Mouse (Mus musculus) Patski (cell line): ENCODE measurements at regions not wholly inside any gene's neighbourhood (a gene's known extent, or its start where the extent isn't known, plus 50 kb on each side); places are given as distances from the start of the nearest gene placed in this dataset.

ENCODE experiments used
- ATAC-seq: fragments of 100-300 bp; one replicate; pipeline ENCODE4 v1.8.0; 2021
- CTCF ChIA-PET: fragments of 350-600 bp; sonication (Branson Sonifier 250); formaldehyde crosslinking; loops from one replicate; lab custom pipeline; 2022; ENCODE audit warnings: inconsistent platforms; lab: Charles Lee
- POLR2A ChIA-PET: fragments of 350-600 bp; sonication (Branson Sonifier 250); formaldehyde crosslinking; loops from one replicate; lab custom pipeline; 2022; ENCODE audit warnings: antibody characterized with exemption, inconsistent platforms; lab: Charles Lee
- DNase-seq: peaks from one replicate; pipeline ENCODE4 v3.0.0-alpha.2; 2011; ENCODE audit warnings: low read depth, low spot score
- H3K27me3 ChIP-seq: fragments of 371-371 bp; one replicate; pipeline ENCODE4 v1.5.1; 2021
- CTCF ChIP-seq: fragments of 100-300 bp; IDR thresholded peaks from one replicate; pipeline ENCODE4 v1.5.1; 2021
- in situ Hi-C: fragments of 300-500 bp; cut with MboI; formaldehyde crosslinking; loops from 3 replicates; pipeline ENCODE4 v1.11.1; 2018; ENCODE audit warnings: low pct_unique_long_range_greater_than_20kb, mixed read lengths

DNA sequence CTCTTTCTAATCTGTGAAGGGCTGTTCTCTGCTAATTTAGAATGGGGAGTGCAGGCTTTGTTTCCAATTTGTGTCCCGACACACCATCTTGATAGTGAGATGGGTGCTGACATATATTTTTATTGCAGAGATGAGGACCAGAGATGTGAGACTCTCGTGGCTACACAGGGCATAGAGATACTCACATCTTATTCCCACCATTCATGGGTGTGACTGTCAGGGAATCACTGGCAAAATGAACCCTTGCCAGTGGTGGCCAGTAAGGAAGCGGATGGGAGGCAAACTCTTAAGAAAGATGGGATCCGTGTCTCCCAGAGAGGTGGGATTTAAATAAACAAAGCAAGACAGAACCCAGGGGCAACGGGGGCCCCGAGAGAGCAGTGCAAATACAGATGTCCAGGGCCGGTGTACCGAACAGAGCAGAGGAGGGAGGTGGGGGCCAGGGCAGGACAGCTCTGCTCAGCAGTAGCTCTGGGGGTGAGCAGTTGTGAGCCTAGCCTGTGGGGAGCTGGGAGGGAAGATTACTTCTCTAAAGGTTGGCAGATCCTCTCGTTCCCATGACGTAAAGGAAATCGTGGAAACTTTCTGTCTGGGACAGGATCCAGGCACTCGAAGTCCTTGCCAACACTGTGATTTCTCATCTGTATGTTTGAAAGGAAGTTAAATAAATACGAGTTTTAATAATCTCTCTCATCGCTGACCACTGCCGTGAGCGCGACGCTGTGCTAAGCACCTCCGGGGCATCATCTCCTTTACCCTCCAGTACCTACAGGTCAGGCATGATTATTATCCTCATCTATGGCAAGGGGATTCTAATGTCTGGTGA, 153.2 kb upstream of the Npvf start:
- ChIA-PET CTCF (interaction anchor here (0.7 to 7.9 kb wide), 27 partner anchors 7 to 367 kb away, joined by 3 to 140 read pairs (median 5); no protein-coding TSS in a partner anchor), POLR2A (no interaction called here)
- no peak for TF ChIP-seq CTCF
- no peak for DNase-seq
- in situ Hi-C loops: loop anchor here (5.0 kb wide), 3 partner anchors 130 to 365 kb away; no protein-coding TSS in a partner anchor
- peaks cover 24% of the 10 kb centered on the region for H3K27me3 ChIP-seq
- ATAC-seq: no peak

DNA sequence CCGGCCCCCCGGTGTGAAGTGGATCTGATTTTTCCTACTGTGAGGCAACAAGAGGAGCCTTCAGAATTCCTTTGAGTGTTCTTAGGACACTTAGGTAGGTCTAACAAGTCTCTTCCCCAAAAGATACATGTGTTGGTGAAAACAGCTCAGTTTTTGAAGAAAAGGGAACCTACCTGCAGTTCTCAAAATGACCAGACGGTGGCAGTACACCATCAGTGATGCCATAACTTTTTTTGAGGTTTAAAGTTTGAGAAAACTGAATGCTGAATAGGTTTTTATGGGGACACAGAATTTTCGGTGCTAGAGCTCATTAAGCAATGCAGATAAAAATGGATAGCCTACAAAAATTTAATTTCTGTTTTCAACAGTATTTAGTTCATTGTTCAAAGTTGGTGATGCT, 153.9 kb upstream of the Npvf start:
- ATAC-seq (no peak), DNase-seq (no peak)
- CTCF ChIA-PET: interaction anchor here (0.7 to 7.9 kb wide), 19 partner anchors 8 to 367 kb away, joined by 3 to 140 read pairs (median 5); no protein-coding TSS in a partner anchor
- POLR2A ChIA-PET: no interaction called here
- H3K27me3 ChIP-seq: peaks cover 23% of the 10 kb centered on the region
- peak; percentile 77 for TF ChIP-seq CTCF
- in situ Hi-C loops: loop anchor here (5.0 kb wide), 3 partner anchors 129 to 364 kb away; no protein-coding TSS in a partner anchor

DNA sequence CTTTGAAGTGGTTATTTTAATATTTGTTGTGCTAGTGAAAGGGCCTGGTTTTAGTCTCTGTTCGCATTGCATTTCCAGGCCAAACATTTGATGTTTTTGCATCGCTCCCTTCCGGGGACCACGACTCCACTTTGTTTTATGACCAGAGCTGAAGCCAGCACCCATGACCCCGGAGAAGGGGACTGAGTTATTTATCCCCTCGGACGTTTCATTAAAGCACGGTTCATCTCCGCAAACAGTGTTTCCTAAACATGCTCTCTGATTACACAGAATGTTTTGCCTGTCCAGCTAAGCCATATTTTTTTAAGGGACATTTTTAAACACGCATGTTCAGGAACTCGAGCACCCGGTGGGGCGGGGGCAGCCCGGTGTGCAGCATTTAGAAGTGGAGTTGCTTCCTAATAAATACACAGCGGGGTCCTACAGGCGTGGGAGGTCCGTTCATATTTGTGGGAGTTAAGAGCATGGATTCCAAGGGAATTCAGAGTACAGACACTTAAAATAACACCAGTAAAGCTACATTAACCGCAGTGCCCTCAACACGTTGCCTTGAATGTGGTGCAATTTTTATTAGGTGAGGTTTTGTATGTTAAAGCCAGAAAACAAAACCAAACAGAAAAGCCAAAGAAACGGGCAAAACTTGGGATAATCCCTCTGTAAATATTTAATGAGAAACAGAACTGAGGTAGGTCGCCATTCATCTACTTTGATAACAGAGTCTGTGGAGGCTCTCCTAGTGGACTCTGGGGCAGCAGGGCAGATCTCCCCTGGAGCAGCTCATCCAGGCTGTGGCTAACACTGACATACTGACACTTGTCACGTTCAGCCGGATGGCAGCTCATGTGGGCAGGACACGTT, 154.8 kb upstream of the Npvf start:
- peaks cover 32% of the 10 kb centered on the region for H3K27me3 ChIP-seq
- in situ Hi-C loops: loop anchor here (5.0 kb wide), 3 partner anchors 128 to 363 kb away; no protein-coding TSS in a partner anchor
- ATAC-seq: no peak
- ChIA-PET POLR2A (no interaction called here), CTCF (interaction anchor here (1.2 to 7.9 kb wide), 14 partner anchors 9 to 360 kb away, joined by 3 to 140 read pairs (median 5); no protein-coding TSS in a partner anchor)
- DNase-seq: no peak
- TF ChIP-seq CTCF: no peak

DNA sequence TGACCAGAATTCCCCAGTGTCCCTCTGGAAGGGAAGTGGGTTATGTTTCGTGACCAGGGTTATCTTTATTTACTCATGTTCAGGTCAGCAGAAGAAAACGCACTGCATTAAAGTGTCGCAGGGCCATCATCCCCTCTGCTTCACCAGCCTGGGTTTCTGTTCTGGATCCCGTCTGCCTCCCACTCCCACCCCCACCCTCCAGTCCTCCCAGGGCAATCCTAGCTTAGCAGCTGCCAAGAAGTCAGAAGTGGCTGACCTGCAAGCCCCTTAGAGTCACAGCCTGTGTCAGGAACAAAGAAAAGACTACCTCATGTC, 155.4 kb upstream of the Npvf start:
- ChIA-PET CTCF (interaction anchor here (1.5 to 7.9 kb wide), 4 partner anchors 115 to 360 kb away, joined by 3 to 140 read pairs (median 40); no protein-coding TSS in a partner anchor), POLR2A (no interaction called here)
- in situ Hi-C loops: loop anchor here (5.0 kb wide), 3 partner anchors 128 to 363 kb away; no protein-coding TSS in a partner anchor
- peaks cover 36% of the 10 kb centered on the region for H3K27me3 ChIP-seq
- ATAC-seq (no peak), DNase-seq (no peak)
- TF ChIP-seq CTCF: no peak

DNA sequence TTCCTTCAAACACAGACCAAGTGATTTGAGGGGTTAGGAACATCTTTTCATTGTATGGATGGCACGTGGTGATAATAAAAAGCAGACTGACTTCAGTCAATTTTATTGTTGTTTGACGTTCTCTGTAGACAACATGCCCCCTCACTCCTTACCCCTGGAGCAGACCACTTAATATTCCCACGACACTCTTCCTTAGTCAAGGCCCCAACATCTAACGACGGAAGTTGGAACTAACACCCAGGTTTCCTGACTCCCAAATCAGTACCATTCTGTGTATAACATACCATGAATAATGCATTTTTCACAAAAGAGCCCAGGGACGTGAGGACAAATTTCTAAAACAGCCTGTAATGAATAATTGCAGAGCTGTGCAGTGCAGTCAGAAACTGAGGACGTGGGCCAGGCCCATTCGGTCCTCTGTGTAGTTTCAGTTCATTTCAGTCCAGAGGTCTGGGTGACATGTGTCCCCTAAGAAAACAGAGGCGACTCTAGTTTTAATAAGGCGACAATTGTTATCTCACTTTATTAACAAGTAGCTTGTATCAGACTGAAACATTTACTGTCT, 160.8 kb upstream of the Npvf start:
- in situ Hi-C loops: no loop called here
- ChIA-PET CTCF (interaction anchor here (0.7 to 1.2 kb wide), 2 partner anchors 8 to 122 kb away, joined by 3 to 5 read pairs; no protein-coding TSS in a partner anchor), POLR2A (no interaction called here)
- no peak for ATAC-seq
- TF ChIP-seq CTCF: no peak
- no peak for DNase-seq
- peaks cover 42% of the 10 kb centered on the region for H3K27me3 ChIP-seq

DNA sequence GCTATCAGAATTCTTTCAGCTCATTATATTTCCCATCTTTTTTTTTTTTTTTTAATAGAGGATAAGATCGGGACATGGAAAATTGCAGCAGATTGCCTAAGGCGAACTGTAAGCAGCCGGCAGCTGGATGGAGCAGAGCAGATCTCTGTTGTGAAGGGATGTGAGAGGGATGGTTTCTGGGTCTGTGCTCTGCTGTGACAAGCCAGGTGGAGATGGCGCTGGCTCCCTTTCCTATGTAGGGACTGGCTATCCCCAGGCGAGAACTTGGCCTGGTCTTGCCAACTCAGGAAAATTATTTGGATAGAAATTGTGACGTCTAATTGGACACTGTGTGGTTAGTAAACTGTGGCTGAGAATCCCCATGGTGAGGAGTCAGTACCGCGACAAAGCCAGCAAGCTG, 161.3 kb upstream of the Npvf start:
- POLR2A ChIA-PET: no interaction called here
- CTCF ChIA-PET: interaction anchor here (0.7 to 1.2 kb wide), 2 partner anchors 9 to 122 kb away, joined by 3 to 5 read pairs; no protein-coding TSS in a partner anchor
- in situ Hi-C loops: no loop called here
- peaks cover 41% of the 10 kb centered on the region for H3K27me3 ChIP-seq
- no peak for ATAC-seq
- no peak for TF ChIP-seq CTCF
- no peak for DNase-seq

DNA sequence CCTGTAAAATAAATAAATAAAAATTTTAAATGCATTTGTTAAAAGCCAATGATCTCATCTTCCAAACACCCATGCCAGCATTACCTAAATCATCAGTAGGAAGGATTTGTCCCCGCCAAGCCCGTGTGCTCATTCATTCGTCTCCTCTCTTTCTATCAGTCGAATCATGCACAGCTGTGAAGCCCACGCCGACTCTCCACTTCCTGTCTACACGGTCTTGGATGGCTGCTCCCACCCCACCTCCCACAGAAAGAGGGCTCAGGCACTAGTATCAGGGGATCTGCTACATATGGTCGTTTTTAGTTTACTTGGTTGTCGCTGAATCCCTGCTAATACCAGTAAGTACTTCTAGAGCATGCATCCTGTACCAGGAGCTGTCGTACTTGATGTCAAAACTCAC, 163.2 kb upstream of the Npvf start:
- in situ Hi-C loops: no loop called here
- ChIA-PET POLR2A (no interaction called here), CTCF (interaction anchor here (1.3 to 5.8 kb wide), 2 partner anchors 10 to 14 kb away, joined by 3 to 26 read pairs; no protein-coding TSS in a partner anchor)
- TF ChIP-seq CTCF: no peak
- no peak for ATAC-seq
- DNase-seq: no peak
- H3K27me3 ChIP-seq: peaks cover 27% of the 10 kb centered on the region

DNA sequence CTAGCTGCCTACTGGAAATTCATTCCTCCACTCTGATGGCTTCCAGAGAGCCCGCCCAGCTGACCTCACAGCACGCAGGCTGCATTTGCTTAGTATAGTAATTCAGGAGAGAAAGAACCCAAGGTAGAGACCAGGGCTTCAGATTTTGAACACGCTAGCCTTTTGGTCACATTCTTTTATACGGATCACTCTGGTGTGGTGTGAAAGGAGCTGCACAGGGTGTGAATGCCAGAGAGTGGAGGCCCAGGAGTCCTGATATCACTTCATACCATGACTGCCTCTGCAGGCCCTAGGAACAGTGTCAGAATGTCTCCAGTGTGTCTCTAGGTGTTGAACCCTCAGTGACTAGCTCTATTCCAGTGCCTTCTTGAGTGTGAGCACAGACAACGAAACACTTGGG, 164.2 kb upstream of the Npvf start:
- CTCF ChIA-PET: interaction anchor here (1.3 to 5.8 kb wide), 2 partner anchors 11 to 15 kb away, joined by 3 to 26 read pairs; no protein-coding TSS in a partner anchor
- in situ Hi-C loops: no loop called here
- DNase-seq (no peak), ATAC-seq (no peak)
- POLR2A ChIA-PET: no interaction called here
- peaks cover 18% of the 10 kb centered on the region for H3K27me3 ChIP-seq
- TF ChIP-seq CTCF: no peak

DNA sequence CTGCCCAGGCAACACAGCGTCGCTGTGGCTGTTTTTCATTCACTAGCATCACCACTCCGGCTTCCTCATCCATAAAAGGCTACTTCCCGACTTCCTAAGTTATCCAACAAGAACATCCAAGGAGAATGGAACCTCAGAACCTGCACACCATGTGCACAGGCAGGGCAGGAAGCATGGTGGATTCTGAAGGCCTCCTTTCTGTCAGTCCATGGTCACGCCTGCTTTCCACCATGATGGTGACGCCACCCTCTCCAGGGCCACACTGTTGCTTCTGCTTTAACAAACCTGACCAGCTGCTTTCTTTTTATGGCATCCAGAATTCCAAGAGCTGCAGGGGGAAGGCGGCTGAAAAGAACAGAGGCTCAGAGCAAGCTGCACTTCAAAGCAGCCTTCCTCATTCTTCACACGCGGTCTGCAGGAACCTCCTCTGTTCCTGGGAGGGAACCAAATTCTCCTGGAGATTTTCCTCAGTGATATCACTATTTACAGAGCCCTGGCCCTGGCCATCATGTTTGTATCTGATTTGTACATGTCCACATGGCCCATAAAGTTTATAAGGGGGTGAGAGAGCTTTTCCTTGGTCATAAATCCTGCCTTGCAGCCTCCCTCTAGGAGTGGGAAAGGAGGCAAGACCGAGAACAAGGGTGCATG, 164.8 kb upstream of the Npvf start:
- peaks cover 13% of the 10 kb centered on the region for H3K27me3 ChIP-seq
- ATAC-seq: no peak
- ChIA-PET CTCF (interaction anchor here (1.3 to 5.8 kb wide), 2 partner anchors 12 to 16 kb away, joined by 3 to 26 read pairs; no protein-coding TSS in a partner anchor), POLR2A (no interaction called here)
- TF ChIP-seq CTCF: no peak
- no peak for DNase-seq
- in situ Hi-C loops: no loop called here
